Mouse (Mus musculus) liver, adult 2 months (tissue): ENCODE measurements at regions not wholly inside any gene's neighbourhood (a gene's known extent, or its start where the extent isn't known, plus 50 kb on each side); places are given as distances from the start of the nearest gene placed in this dataset.

Source experiments
- CTCF ChIP-seq: fragments of 200-500 bp; IDR thresholded peaks from 2 replicates; pipeline ENCODE4 v1.5.1; 2011; ENCODE audit warnings: low read depth, low read length, control low read depth
- POLR2A ChIP-seq: fragments of 200-500 bp; IDR thresholded peaks from 2 replicates; pipeline ENCODE4 v1.6.1; 2011; ENCODE audit warnings: low read length, control low read depth; ENCODE audit not compliant: insufficient read depth; ENCODE audit errors: extremely low read depth

DNA sequence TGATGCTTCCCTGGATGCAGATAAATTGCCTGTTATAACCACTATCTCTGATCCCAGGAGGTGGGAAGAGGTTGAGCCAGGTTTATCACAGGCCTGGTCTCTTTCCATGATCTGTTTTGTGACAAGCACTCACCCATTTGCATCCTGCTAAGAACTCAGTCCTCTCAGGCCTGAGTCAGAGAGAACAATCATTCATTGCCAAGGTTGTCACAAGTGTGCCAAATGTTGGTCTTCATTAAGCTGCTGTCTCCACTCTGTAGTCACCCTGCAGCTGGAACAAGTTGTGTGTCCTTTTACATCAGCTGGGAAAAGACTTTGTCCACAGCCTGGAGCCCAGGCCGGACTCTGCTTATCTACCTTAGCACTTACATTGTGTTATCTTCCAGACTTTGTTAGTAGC lies 233.6 kb upstream of the Rbfox1 start:
- no peak for TF ChIP-seq CTCF
- TF ChIP-seq POLR2A: no peak
